11 mouse cellular contexts compared by ENCODE assay signal in genomic region chr4:155482125-155482480, GRCm38 (mm10). TPM values are rescaled to one million over a fixed set of nuclear protein-coding genes. Genes with fewer than 3 reads are reported as not detected.
A peak's percentile ranks its signal among the peaks of the same experiment; 100 is the strongest.
DNase-seq lines count a peak whose midpoint lies in the region; ATAC-seq and TF ChIP-seq lines count a peak whose summit lies in the region.
"Had no signal": no experiment of that assay in that cellular context is flagged by ENCODE, and none has a peak within 500 bp of the region (broad histone marks: within the 10 kb centered on the region; RNA-seq: fewer than 3 reads in every experiment).

No protein-coding gene starts in this region.

- H3K4me2 ChIP-seq in heart, embryonic 14.5 days (ENCODE audit: low read length): peak overlapping the region; percentile 58; the same call in 1 of the 2 replicates
- peak overlapping the region; percentile 30; the same call in 1 of the 2 replicates for H3K4me2 ChIP-seq in limb, embryonic 12.5 days
- H3K4me2 ChIP-seq in myocyte (ENCODE audit: low read depth): peak overlapping the region; percentile 41

- TF ChIP-seq EP300 in ES-Bruce4 (IDR thresholded peaks at IDR 0.05; ENCODE audit: insufficient read depth, low read depth, low read length): no peak

- peaks cover 1 to 5% of the 10 kb centered on the region in 2 experiments; a peak in 3 of 4 replicates for H3K4me1 ChIP-seq in heart, embryonic 14.5 days (ENCODE audit: control insufficient read depth in 2 of 2, insufficient read depth in 2 of 2, low read length in 2 of 2)
- no peaks in the 10 kb centered on the region; the same call in 1 of the 2 replicates for H3K4me1 ChIP-seq in limb, embryonic 12.5 days (replicated peaks)
- peaks cover 4% of the 10 kb centered on the region for H3K4me1 ChIP-seq in limb, embryonic 10.5 days
- peaks cover 3% of the 10 kb centered on the region for H3K4me1 ChIP-seq in ES-Bruce4 (ENCODE audit: control insufficient read depth, insufficient read depth, low read length)
- H3K4me1 ChIP-seq: neural tube, embryonic 12.5 days had no signal

- H3ac ChIP-seq in myocyte (ENCODE audit: control insufficient read depth, insufficient read length): no peak overlapping the region

- no peak overlapping the region for H3K4me3 ChIP-seq in heart, embryonic 14.5 days (ENCODE audit: control insufficient read depth in 1 of 2, insufficient read depth in 1 of 2, low read depth in 1 of 2, low read length in 2 of 2)
- H3K4me3 ChIP-seq in limb, embryonic 12.5 days (replicated peaks): no peak overlapping the region
- no peak overlapping the region for H3K4me3 ChIP-seq in limb, embryonic 10.5 days
- H3K4me3 ChIP-seq in ES-Bruce4 (ENCODE audit: low read depth, low read length) (peak overlapping the region; percentile 10; the same call in 1 of the 2 replicates), myocyte (peak overlapping the region; percentile 7)
- H3K4me3 ChIP-seq: embryonic facial prominence, embryonic 10.5 days; neural tube, embryonic 12.5 days had no signal

- no peak for DNase-seq in heart, adult 8-10 months (ENCODE audit: low spot score)
- DNase-seq in limb, embryonic 10.5 days (ENCODE audit: low spot score): no peak
- DNase-seq in ovary, postnatal 36 days (ENCODE audit: low spot score): no peak

- no peak overlapping the region for H3K27ac ChIP-seq in heart, embryonic 14.5 days (replicated peaks in 1 of 2; ENCODE audit: control insufficient read depth in 1 of 2, insufficient read depth in 1 of 2, low read depth in 2 of 2, low read length in 2 of 2)
- no peak overlapping the region for H3K27ac ChIP-seq in limb, embryonic 12.5 days
- H3K27ac ChIP-seq in limb, embryonic 10.5 days: no peak overlapping the region
- no peak overlapping the region for H3K27ac ChIP-seq in ES-Bruce4 (ENCODE audit: insufficient read depth, low read length)
- H3K27ac ChIP-seq: embryonic facial prominence, embryonic 10.5 days; liver, embryonic 15.5 days; neural tube, embryonic 12.5 days had no signal

- H3K36me3 ChIP-seq in heart, embryonic 14.5 days (ENCODE audit: control insufficient read depth, insufficient read depth, low read length): no peaks in the 10 kb centered on the region
- H3K36me3 ChIP-seq in limb, embryonic 12.5 days: no peaks in the 10 kb centered on the region
- H3K36me3 ChIP-seq in limb, embryonic 10.5 days: no peaks in the 10 kb centered on the region
- no peaks in the 10 kb centered on the region for H3K36me3 ChIP-seq in ES-Bruce4 (ENCODE audit: control insufficient read depth, insufficient read depth, low read length, poor library complexity, severe bottlenecking)
- no peaks in the 10 kb centered on the region for H3K36me3 ChIP-seq in myocyte (ENCODE audit: control insufficient read depth, insufficient read depth)
- H3K36me3 ChIP-seq: embryonic facial prominence, embryonic 10.5 days; liver, embryonic 15.5 days; midbrain, embryonic 10.5 days; neural tube, embryonic 12.5 days had no signal

- no peak for ATAC-seq in heart, embryonic 14.5 days (ENCODE audit: insufficient number of reproducible peaks, insufficient read depth, low FRiP score, low read depth)
- no peak for ATAC-seq in limb, embryonic 12.5 days (ENCODE audit: insufficient number of reproducible peaks, insufficient read depth, low FRiP score, low TSS enrichment, low read depth)

- H3K9ac ChIP-seq in heart, embryonic 14.5 days (ENCODE audit: low read length): no peak overlapping the region
- H3K9ac ChIP-seq in limb, embryonic 12.5 days (replicated peaks): no peak overlapping the region
- H3K9ac ChIP-seq in ES-Bruce4 (ENCODE audit: low read depth, poor library complexity, severe bottlenecking): peak overlapping the region; percentile 0; the same call in 1 of the 2 replicates
- H3K9ac ChIP-seq: liver, embryonic 15.5 days; neural tube, embryonic 12.5 days had no signal

- WGBS in heart, embryonic 14.5 days: 86% methylated on average over 6 of the region's 6 CpGs
- WGBS in limb, embryonic 12.5 days: 90% methylated on average over 6 of the region's 6 CpGs
- WGBS in limb, embryonic 10.5 days: 93% methylated on average over 6 of the region's 6 CpGs

- H3K9me3 ChIP-seq in heart, embryonic 14.5 days (ENCODE audit: control insufficient read depth, low read length): no peaks in the 10 kb centered on the region
- H3K9me3 ChIP-seq in limb, embryonic 12.5 days: no peaks in the 10 kb centered on the region
- H3K9me3 ChIP-seq in limb, embryonic 10.5 days (replicated peaks): no peaks in the 10 kb centered on the region
- H3K9me3 ChIP-seq in ES-Bruce4 (replicated peaks; ENCODE audit: control insufficient read depth, insufficient read depth, low read length, poor library complexity, severe bottlenecking): no peaks in the 10 kb centered on the region
- H3K9me3 ChIP-seq: embryonic facial prominence, embryonic 10.5 days; liver, embryonic 15.5 days; midbrain, embryonic 10.5 days; neural tube, embryonic 12.5 days had no signal

- no peaks in the 10 kb centered on the region for H3K79me2 ChIP-seq in myocyte (ENCODE audit: control insufficient read depth, insufficient read depth)

- no peak for TF ChIP-seq CTCF in ES-Bruce4 (IDR thresholded peaks at IDR 0.05; ENCODE audit: low read depth, low read length)

- TF ChIP-seq POLR2A in ES-Bruce4 (IDR thresholded peaks at IDR 0.05; ENCODE audit: insufficient read depth, low read length): no peak
- TF ChIP-seq POLR2A in myocyte (IDR thresholded peaks at IDR 0.05; ENCODE audit: insufficient read length, low read depth): no peak

- H3K27me3 ChIP-seq in heart, embryonic 14.5 days (ENCODE audit: control insufficient read depth, insufficient read depth, low read length): no peaks in the 10 kb centered on the region
- H3K27me3 ChIP-seq in limb, embryonic 12.5 days: no peaks in the 10 kb centered on the region
- H3K27me3 ChIP-seq in limb, embryonic 10.5 days (ENCODE audit: low read depth, poor library complexity, severe bottlenecking): no peaks in the 10 kb centered on the region
- no peaks in the 10 kb centered on the region for H3K27me3 ChIP-seq in ES-Bruce4 (ENCODE audit: control insufficient read depth, insufficient read depth, low read length, poor library complexity, severe bottlenecking)
- H3K27me3 ChIP-seq in myocyte (ENCODE audit: control insufficient read depth, insufficient read depth, insufficient read length): peaks cover 11% of the 10 kb centered on the region
- H3K27me3 ChIP-seq: neural tube, embryonic 12.5 days had no signal

TF ChIP-seq in myocyte, 11 proteins besides CTCF, POLR2A, EP300 and RAD21:
- TF ChIP-seq USF1 (IDR thresholded peaks at IDR 0.05; ENCODE audit: low read depth) (no peak), SRF (IDR thresholded peaks at IDR 0.05; ENCODE audit: control insufficient read depth, insufficient read length, low read depth) (no peak), POLR2AphosphoS2 (IDR thresholded peaks at IDR 0.05; ENCODE audit: insufficient read length, low read depth) (no peak), CEBPB (IDR thresholded peaks at IDR 0.05; ENCODE audit: insufficient read depth, poor library complexity, severe bottlenecking) (no peak), E2F4 (IDR thresholded peaks at IDR 0.05; ENCODE audit: insufficient read depth) (no peak), REST (IDR thresholded peaks at IDR 0.05; ENCODE audit: insufficient read depth, insufficient read length) (no peak), MYOG (IDR thresholded peaks at IDR 0.05; ENCODE audit: control insufficient read depth in 1 of 3, insufficient read depth in 1 of 3, insufficient read length in 2 of 3, low read depth in 2 of 3) (no peak), TCF12 (IDR thresholded peaks at IDR 0.05; ENCODE audit: insufficient read depth, poor library complexity, severe bottlenecking) (no peak), MYOD1 (IDR thresholded peaks at IDR 0.05; ENCODE audit: control insufficient read depth in 1 of 3, insufficient read length in 2 of 3, low read depth in 2 of 3) (no peak), MAX (IDR thresholded peaks at IDR 0.05; ENCODE audit: low read depth) (no peak)

RNA-seq across cellular contexts. Expression of gene Gnb1, which starts 9.1 kb away (rescaled TPM):
- 375 and 396 TPM in 2 replicates for polyA plus RNA-seq in heart, embryonic 14.5 days (2014; fragmentation: Nextera tagmentation; extraction: Ambion mirVana)
- total RNA-seq in heart, adult 8-10 months (2022): 100 to 1,000 TPM; 136 to 150 (median 142) TPM
- 538 and 556 TPM in 2 replicates for polyA plus RNA-seq in limb, embryonic 12.5 days (2016; fragmentation: Nextera tagmentation; extraction: Ambion mirVana)
- polyA plus RNA-seq in limb, embryonic 10.5 days (2016; fragmentation: Nextera tagmentation; extraction: Ambion mirVana): 583 and 605 TPM in 2 replicates
- polyA plus RNA-seq in ES-Bruce4 (2011; ENCODE audit: insufficient read depth, insufficient read length, low read depth, missing spikeins) (534 and 541 TPM in 2 replicates), myocyte (2012; fragmentation: generic; extraction: Trizol) (265 TPM)

RNA-seq across cellular contexts. Expression of gene Tmem52, which starts 13.2 kb away (rescaled TPM):
- not detected in 2 replicates for polyA plus RNA-seq in heart, embryonic 14.5 days (2014; fragmentation: Nextera tagmentation; extraction: Ambion mirVana)
- total RNA-seq in heart, adult 8-10 months (2022): 1 to 10 TPM; 4.2 to 9.6 (median 6.2) TPM
- polyA plus RNA-seq in limb, embryonic 12.5 days (2016; fragmentation: Nextera tagmentation; extraction: Ambion mirVana): not detected in 2 replicates
- polyA plus RNA-seq in limb, embryonic 10.5 days (2016; fragmentation: Nextera tagmentation; extraction: Ambion mirVana): not detected in 2 replicates
- polyA plus RNA-seq in ES-Bruce4 (2011; ENCODE audit: insufficient read depth, insufficient read length, low read depth, missing spikeins) (0.76 TPM in 1 of 2 replicates, not detected in the other), myocyte (2012; fragmentation: generic; extraction: Trizol) (not detected)
- polyA plus RNA-seq: embryonic facial prominence, embryonic 10.5 days; neural tube, embryonic 12.5 days had no signal

Comparison
In these comparisons a context has a peak if more than half of its experiments do, and no peak if none do; other contexts are left out.
1. H3K4me3 ChIP-seq: peak in ES-Bruce4 (single experiment) and myocyte (single experiment); none in heart, embryonic 14.5 days (0 of 2), limb, embryonic 12.5 days (single experiment) and limb, embryonic 10.5 days (single experiment).
2. Peak in every context shown above with its lines, with median percentiles within 50 percentile points of each other: H3K4me2 ChIP-seq.